Mouse (Mus musculus) mouse trophoblast stem cell (cell line): Measurements from ENCODE around the gene Lsamp.

Experiments used
- in situ Hi-C, 2 experiments: fragments of 300-500 bp; cut with MseI, MboI; formaldehyde crosslinking; loops; 2 replicates in 1 of 2; 3 replicates in 1 of 2; pipeline ENCODE4 v1.15.1; 2025

The Lsamp gene

GRCm38 (mm10) chr16:40945834-40946233, 961.7 kb downstream of the Lsamp start:
- in situ Hi-C loops = no loop called here

GRCm38 (mm10) chr16:40948013-40948412, 963.9 kb downstream of the Lsamp start:
- in situ Hi-C loops = no loop called here

GRCm38 (mm10) chr16:40959211-40959610, 975.0 kb downstream of the Lsamp start:
- in situ Hi-C loops = loop anchor here (25.0 kb wide), 2 partner anchors 222 to 497 kb away; no protein-coding TSS in a partner anchor

- in situ Hi-C loops = loop anchor here (25.0 kb wide), 2 partner anchors 223 to 498 kb away; no protein-coding TSS in a partner anchor
These were observed 976.4 kb downstream of the Lsamp start for GRCm38 (mm10) chr16:40960586-40960985.

GRCm38 (mm10) chr16:40968088-40968860, 984.1 kb downstream of the Lsamp start:
- in situ Hi-C loops = loop anchor here (25.0 kb wide), 2 partner anchors 231 to 506 kb away; no protein-coding TSS in a partner anchor

- in situ Hi-C loops = loop anchor here (25.0 kb wide), 2 partner anchors 234 to 509 kb away; no protein-coding TSS in a partner anchor
These were observed 987.2 kb downstream of the Lsamp start for GRCm38 (mm10) chr16:40971382-40971781.

GRCm38 (mm10) chr16:40974084-40974483, 989.9 kb downstream of the Lsamp start:
- in situ Hi-C loops = loop anchor here (25.0 kb wide), 2 partner anchors 237 to 512 kb away; no protein-coding TSS in a partner anchor

GRCm38 (mm10) chr16:40983026-40983425, 998.9 kb downstream of the Lsamp start:
- in situ Hi-C loops = no loop called here

- in situ Hi-C loops = no loop called here
These were observed 1023.4 kb downstream of the Lsamp start for GRCm38 (mm10) chr16:41007569-41007968.

GRCm38 (mm10) chr16:41034746-41035145, 1050.6 kb downstream of the Lsamp start:
- in situ Hi-C loops = no loop called here

- in situ Hi-C loops = no loop called here
These were observed 1057.5 kb downstream of the Lsamp start for GRCm38 (mm10) chr16:41041686-41042085.

- in situ Hi-C loops = no loop called here
These were observed 1079.2 kb downstream of the Lsamp start for GRCm38 (mm10) chr16:41063270-41063857.

- in situ Hi-C loops = no loop called here
These were observed 1089.3 kb downstream of the Lsamp start for GRCm38 (mm10) chr16:41073470-41073869.

- in situ Hi-C loops = no loop called here
These were observed 1104.5 kb downstream of the Lsamp start for GRCm38 (mm10) chr16:41088648-41089047.

GRCm38 (mm10) chr16:41090092-41090491, 1105.9 kb downstream of the Lsamp start:
- in situ Hi-C loops = no loop called here

- in situ Hi-C loops = no loop called here
These were observed 1107.1 kb downstream of the Lsamp start for GRCm38 (mm10) chr16:41091259-41091658.

GRCm38 (mm10) chr16:41102805-41103204, 1118.6 kb downstream of the Lsamp start:
- in situ Hi-C loops = no loop called here

GRCm38 (mm10) chr16:41124361-41124760, 1140.2 kb downstream of the Lsamp start:
- in situ Hi-C loops = no loop called here

GRCm38 (mm10) chr16:41125051-41125450, 1140.9 kb downstream of the Lsamp start:
- in situ Hi-C loops = no loop called here

GRCm38 (mm10) chr16:41131053-41131452, 1146.9 kb downstream of the Lsamp start:
- in situ Hi-C loops = no loop called here

- in situ Hi-C loops = no loop called here
These were observed 1188.7 kb downstream of the Lsamp start for GRCm38 (mm10) chr16:41172839-41173238.

GRCm38 (mm10) chr16:41179557-41179956, 1195.4 kb downstream of the Lsamp start:
- in situ Hi-C loops = no loop called here

- in situ Hi-C loops = no loop called here
These were observed 1196.7 kb downstream of the Lsamp start for GRCm38 (mm10) chr16:41180867-41181266.
